Mouse (Mus musculus) myocyte (in vitro differentiated cells): ENCODE results near the gene Tet3.

Source experiments
- CEBPB ChIP-seq: IDR thresholded peaks from 2 replicates; pipeline ENCODE4 v1.6.1; 2011; ENCODE audit warnings: mild to moderate bottlenecking, moderate library complexity; ENCODE audit not compliant: poor library complexity, insufficient read depth, severe bottlenecking
- E2F4 ChIP-seq: IDR thresholded peaks from one replicate; pipeline ENCODE4 v1.6.1; 2011; ENCODE audit warnings: mild to moderate bottlenecking, control low read depth, moderate library complexity; ENCODE audit not compliant: insufficient read depth
- MYOG ChIP-seq, 3 experiments: IDR thresholded peaks; one replicate each; pipeline ENCODE4 v1.6.1; 2011; ENCODE audit warnings: control low read depth in 2 of 3, low read depth in 2 of 3, mild to moderate bottlenecking in 2 of 3; ENCODE audit not compliant: insufficient read length in 2 of 3, control insufficient read depth in 1 of 3, insufficient read depth in 1 of 3
- POLR2A ChIP-seq: IDR thresholded peaks from one replicate; pipeline ENCODE4 v1.6.1; 2011; ENCODE audit warnings: low read depth, mild to moderate bottlenecking, control low read depth, moderate library complexity; ENCODE audit not compliant: insufficient read length
- REST ChIP-seq: IDR thresholded peaks from one replicate; pipeline ENCODE4 v1.6.1; 2011; ENCODE audit warnings: mild to moderate bottlenecking, control low read depth, moderate library complexity; ENCODE audit not compliant: insufficient read depth, insufficient read length
- SRF ChIP-seq: IDR thresholded peaks from one replicate; pipeline ENCODE4 v1.6.1; 2011; ENCODE audit warnings: low read depth; ENCODE audit not compliant: control insufficient read depth, insufficient read length

DNA sequence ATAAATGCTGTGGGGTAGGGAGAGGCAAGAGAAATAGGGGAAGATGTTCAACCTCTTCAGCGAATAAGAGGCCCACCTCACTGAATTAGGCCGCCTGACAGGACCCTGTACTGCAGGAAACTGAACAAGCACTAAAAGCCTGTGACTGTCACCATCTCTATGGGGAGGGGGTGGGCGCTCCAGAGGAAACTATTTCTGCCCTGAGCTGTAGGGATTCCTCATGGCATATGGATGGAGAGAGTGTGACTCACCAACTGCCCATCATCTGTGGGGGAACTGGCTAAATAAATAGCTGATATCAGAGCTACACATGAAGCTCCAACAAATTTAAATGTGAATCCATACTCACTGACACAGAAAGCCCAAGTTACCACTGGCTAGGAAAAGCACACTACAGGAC is 87.5 kb downstream of the Tet3 start:
- TF ChIP-seq POLR2A (no peak), CEBPB (no peak), REST (no peak), MYOG (IDR thresholded peaks at IDR 0.05; ENCODE audit: control insufficient read depth in 1 of 3, insufficient read depth in 1 of 3, insufficient read length in 2 of 3, low read depth in 2 of 3) (no peak), SRF (no peak), E2F4 (no peak)
